Mouse (Mus musculus): ENCODE data around the gene Gsta3. TPM values are rescaled to one million over a fixed set of nuclear protein-coding genes. Genes with fewer than 3 reads are reported as not detected.
"Not testable (repeated sequence)": the region's sequence is repeated elsewhere in the genome, so short reads cannot be mapped to it uniquely, and the experiment has no call there.

Gene Gsta3
- polyA plus RNA-seq, 1 experiment from 2014 or later: 0.63 TPM

- Histone ChIP-seq H3K4me2 (ENCODE audit: low read length) (no peak overlapping the region), H3K4me3 (ENCODE audit: low read length) (no peak overlapping the region), H3K4me1 (ENCODE audit: control insufficient read depth, insufficient read depth, low read depth, low read length) (no peaks in the 10 kb centered on the region), H3K9ac (ENCODE audit: low read depth, low read length) (no peak overlapping the region), H3K9me3 (ENCODE audit: control insufficient read depth, low read length) (no peaks in the 10 kb centered on the region), H3K27ac (ENCODE audit: low read depth, low read length) (no peak overlapping the region), H3K27me3 (replicated peaks; ENCODE audit: control insufficient read depth, insufficient read depth, low read length) (no peaks in the 10 kb centered on the region), H3K36me3 (ENCODE audit: control insufficient read depth, insufficient read depth, low read length) (no peaks in the 10 kb centered on the region)
- 87% methylated on average over 10 of the region's 10 CpGs for WGBS
- no peak for ATAC-seq
These were observed 12.3 kb downstream of the Gsta3 start for GRCm38 (mm10) chr1:21252566-21253302.

- no peak for ATAC-seq
- WGBS: 94% methylated on average over 1 of the region's 1 CpGs
- Histone ChIP-seq H3K27me3 (replicated peaks; ENCODE audit: control insufficient read depth, insufficient read depth, low read length) (no peaks in the 10 kb centered on the region), H3K27ac (ENCODE audit: low read depth, low read length) (no peak overlapping the region), H3K9me3 (ENCODE audit: control insufficient read depth, low read length) (no peaks in the 10 kb centered on the region), H3K9ac (ENCODE audit: low read depth, low read length) (no peak overlapping the region), H3K4me2 (ENCODE audit: low read length) (no peak overlapping the region), H3K4me3 (ENCODE audit: low read length) (no peak overlapping the region), H3K36me3 (ENCODE audit: control insufficient read depth, insufficient read depth, low read length) (no peaks in the 10 kb centered on the region), H3K4me1 (ENCODE audit: control insufficient read depth, insufficient read depth, low read depth, low read length) (no peaks in the 10 kb centered on the region)
These were observed 12.9 kb downstream of the Gsta3 start for GRCm38 (mm10) chr1:21253303-21253650.

- ATAC-seq: no peak
These were observed 13.5 kb downstream of the Gsta3 start for GRCm38 (mm10) chr1:21253856-21254255.

GRCm38 (mm10) chr1:21255625-21256345 lies 15.4 kb downstream of the Gsta3 start:
- WGBS: 95% methylated on average over 7 of the region's 7 CpGs
- no peak overlapping the region for H3K27ac ChIP-seq (ENCODE audit: low read depth, low read length)
- no peak overlapping the region for H3K4me2 ChIP-seq (ENCODE audit: low read length)
- H3K4me3 ChIP-seq (ENCODE audit: low read length): no peak overlapping the region
- H3K36me3 ChIP-seq (ENCODE audit: control insufficient read depth, insufficient read depth, low read length): no peaks in the 10 kb centered on the region
- no peaks in the 10 kb centered on the region for H3K9me3 ChIP-seq (ENCODE audit: control insufficient read depth, low read length)
- no peak overlapping the region for H3K9ac ChIP-seq (ENCODE audit: low read depth, low read length)
- H3K4me1 ChIP-seq (ENCODE audit: control insufficient read depth, insufficient read depth, low read depth, low read length): no peaks in the 10 kb centered on the region
- H3K27me3 ChIP-seq (replicated peaks; ENCODE audit: control insufficient read depth, insufficient read depth, low read length): no peaks in the 10 kb centered on the region
- ATAC-seq: no peak

More at GRCm38 (mm10) chr1:21253856-21254255, 13.5 kb downstream of the Gsta3 start:
- Histone ChIP-seq H3K36me3 (ENCODE audit: control insufficient read depth, insufficient read depth, low read length) (no peaks in the 10 kb centered on the region), H3K4me3 (ENCODE audit: low read length) (no peak overlapping the region), H3K9me3 (ENCODE audit: control insufficient read depth, low read length) (no peaks in the 10 kb centered on the region), H3K4me1 (ENCODE audit: control insufficient read depth, insufficient read depth, low read depth, low read length) (no peaks in the 10 kb centered on the region), H3K4me2 (ENCODE audit: low read length) (no peak overlapping the region), H3K27ac (ENCODE audit: low read depth, low read length) (no peak overlapping the region), H3K27me3 (replicated peaks; ENCODE audit: control insufficient read depth, insufficient read depth, low read length) (no peaks in the 10 kb centered on the region), H3K9ac (ENCODE audit: low read depth, low read length) (no peak overlapping the region)
- 84% methylated on average over 4 of the region's 4 CpGs for WGBS

- ATAC-seq: no peak
- no peaks in the 10 kb centered on the region for H3K4me1 ChIP-seq (ENCODE audit: control insufficient read depth, insufficient read depth, low read depth, low read length)
- no peaks in the 10 kb centered on the region for H3K27me3 ChIP-seq (replicated peaks; ENCODE audit: control insufficient read depth, insufficient read depth, low read length)
- no peaks in the 10 kb centered on the region for H3K36me3 ChIP-seq (ENCODE audit: control insufficient read depth, insufficient read depth, low read length)
- no peak overlapping the region for H3K9ac ChIP-seq (ENCODE audit: low read depth, low read length)
- WGBS: 40% methylated on average over 3 of the region's 3 CpGs
- no peak overlapping the region for H3K4me3 ChIP-seq (ENCODE audit: low read length)
- no peak overlapping the region for H3K4me2 ChIP-seq (ENCODE audit: low read length)
- H3K27ac ChIP-seq (ENCODE audit: low read depth, low read length): no peak overlapping the region
- H3K9me3 ChIP-seq (ENCODE audit: control insufficient read depth, low read length): no peaks in the 10 kb centered on the region
These were observed 16.0 kb downstream of the Gsta3 start for GRCm38 (mm10) chr1:21256391-21256790.

- H3K36me3 ChIP-seq (ENCODE audit: control insufficient read depth, insufficient read depth, low read length): no peaks in the 10 kb centered on the region
- no peaks in the 10 kb centered on the region for H3K9me3 ChIP-seq (ENCODE audit: control insufficient read depth, low read length)
- H3K9ac ChIP-seq (ENCODE audit: low read depth, low read length): no peak overlapping the region
- no peak overlapping the region for H3K4me3 ChIP-seq (ENCODE audit: low read length)
- no peaks in the 10 kb centered on the region for H3K27me3 ChIP-seq (replicated peaks; ENCODE audit: control insufficient read depth, insufficient read depth, low read length)
- ATAC-seq: no peak
- WGBS: 86% methylated on average over 5 of the region's 5 CpGs
- H3K4me1 ChIP-seq (ENCODE audit: control insufficient read depth, insufficient read depth, low read depth, low read length): no peaks in the 10 kb centered on the region
- H3K4me2 ChIP-seq (ENCODE audit: low read length): no peak overlapping the region
- H3K27ac ChIP-seq (ENCODE audit: low read depth, low read length): no peak overlapping the region
These were observed 16.5 kb downstream of the Gsta3 start for GRCm38 (mm10) chr1:21256871-21257270.

GRCm38 (mm10) chr1:21259981-21260380 lies 19.6 kb downstream of the Gsta3 start:
- H3K4me3 ChIP-seq (ENCODE audit: low read length); H3K9me3 ChIP-seq (ENCODE audit: control insufficient read depth, low read length); ATAC-seq; H3K27ac ChIP-seq (ENCODE audit: low read depth, low read length); H3K36me3 ChIP-seq (ENCODE audit: control insufficient read depth, insufficient read depth, low read length); H3K4me2 ChIP-seq (ENCODE audit: low read length); H3K4me1 ChIP-seq (ENCODE audit: control insufficient read depth, insufficient read depth, low read depth, low read length); H3K9ac ChIP-seq (ENCODE audit: low read depth, low read length); H3K27me3 ChIP-seq (replicated peaks; ENCODE audit: control insufficient read depth, insufficient read depth, low read length): not testable (repeated sequence)
- WGBS: 84% methylated on average over 8 of the region's 8 CpGs

- 92% methylated on average over 5 of the region's 5 CpGs for WGBS
These were observed 22.0 kb downstream of the Gsta3 start for GRCm38 (mm10) chr1:21262401-21262800.

GRCm38 (mm10) chr1:21263986-21264385 lies 23.6 kb downstream of the Gsta3 start:
- 85% methylated on average over 4 of the region's 4 CpGs for WGBS
- Histone ChIP-seq H3K27ac (ENCODE audit: low read depth, low read length) (no peak overlapping the region), H3K9ac (ENCODE audit: low read depth, low read length) (no peak overlapping the region), H3K4me1 (ENCODE audit: control insufficient read depth, insufficient read depth, low read depth, low read length) (no peaks in the 10 kb centered on the region), H3K36me3 (ENCODE audit: control insufficient read depth, insufficient read depth, low read length) (no peaks in the 10 kb centered on the region), H3K4me3 (ENCODE audit: low read length) (no peak overlapping the region), H3K27me3 (replicated peaks; ENCODE audit: control insufficient read depth, insufficient read depth, low read length) (no peaks in the 10 kb centered on the region), H3K9me3 (ENCODE audit: control insufficient read depth, low read length) (no peaks in the 10 kb centered on the region), H3K4me2 (ENCODE audit: low read length) (no peak overlapping the region)
- no peak for ATAC-seq

More at GRCm38 (mm10) chr1:21262401-21262800, 22.0 kb downstream of the Gsta3 start:
- Histone ChIP-seq H3K9me3 (ENCODE audit: control insufficient read depth, low read length) (no peaks in the 10 kb centered on the region), H3K4me1 (ENCODE audit: control insufficient read depth, insufficient read depth, low read depth, low read length) (no peaks in the 10 kb centered on the region), H3K9ac (ENCODE audit: low read depth, low read length) (no peak overlapping the region), H3K36me3 (ENCODE audit: control insufficient read depth, insufficient read depth, low read length) (no peaks in the 10 kb centered on the region), H3K27me3 (replicated peaks; ENCODE audit: control insufficient read depth, insufficient read depth, low read length) (no peaks in the 10 kb centered on the region), H3K4me3 (ENCODE audit: low read length) (no peak overlapping the region), H3K27ac (ENCODE audit: low read depth, low read length) (no peak overlapping the region), H3K4me2 (ENCODE audit: low read length) (no peak overlapping the region)
- no peak for ATAC-seq
